Mouse (Mus musculus): ENCODE data around the gene Kcnq1. TPM values are rescaled to one million over a fixed set of nuclear protein-coding genes. Genes with fewer than 3 reads are reported as not detected.

Kcnq1 gene
- polyA plus RNA-seq, 1 experiment from 2014 or later = 13.4 TPM

- 27% methylated on average over 10 of the region's 10 CpGs for WGBS
- no peak for ATAC-seq (replicated peaks; ENCODE audit: low FRiP score, low read depth)
- no peak for DNase-seq (ENCODE audit: low spot score)
Measured at GRCm38 (mm10) chr7:143305808-143306207, 199.6 kb downstream of the Kcnq1 start.

GRCm38 (mm10) chr7:143308001-143308400 lies 201.8 kb downstream of the Kcnq1 start:
- Histone ChIP-seq H3K9me3 (replicated peaks; ENCODE audit: low read length) (no peaks in the 10 kb centered on the region), H3K27me3 (ENCODE audit: insufficient read depth, low read length) (no peaks in the 10 kb centered on the region), H3K36me3 (ENCODE audit: insufficient read depth, low read length) (no peaks in the 10 kb centered on the region), H3K4me3 (replicated peaks; ENCODE audit: low read depth, low read length) (no peak overlapping the region), H3K27ac (no peak overlapping the region), H3K4me2 (ENCODE audit: low read length) (no peak overlapping the region), H3K4me1 (replicated peaks; ENCODE audit: insufficient read depth, low read length) (no peaks in the 10 kb centered on the region; the same call in 1 of the 2 replicates), H3K9ac (ENCODE audit: low read depth, low read length) (no peak overlapping the region)
- TF ChIP-seq CTCF (IDR thresholded peaks at IDR 0.05; ENCODE audit: low read depth) = no peak
- ATAC-seq (replicated peaks; ENCODE audit: low FRiP score, low read depth) (no peak), DNase-seq (ENCODE audit: low spot score) (no peak)
- WGBS = 78% methylated on average over 1 of the region's 1 CpGs

More at GRCm38 (mm10) chr7:143305808-143306207, 199.6 kb downstream of the Kcnq1 start:
- Histone ChIP-seq H3K4me3 (replicated peaks; ENCODE audit: low read depth, low read length) (no peak overlapping the region), H3K36me3 (ENCODE audit: insufficient read depth, low read length) (no peaks in the 10 kb centered on the region), H3K9ac (ENCODE audit: low read depth, low read length) (peak overlapping the region; percentile 15; the same call in 1 of the 2 replicates), H3K27me3 (ENCODE audit: insufficient read depth, low read length) (no peaks in the 10 kb centered on the region), H3K27ac (no peak overlapping the region), H3K9me3 (replicated peaks; ENCODE audit: low read length) (no peaks in the 10 kb centered on the region), H3K4me2 (ENCODE audit: low read length) (no peak overlapping the region), H3K4me1 (replicated peaks; ENCODE audit: insufficient read depth, low read length) (no peaks in the 10 kb centered on the region; the same call in 1 of the 2 replicates)
- no peak for TF ChIP-seq CTCF (IDR thresholded peaks at IDR 0.05; ENCODE audit: low read depth)

DNA sequence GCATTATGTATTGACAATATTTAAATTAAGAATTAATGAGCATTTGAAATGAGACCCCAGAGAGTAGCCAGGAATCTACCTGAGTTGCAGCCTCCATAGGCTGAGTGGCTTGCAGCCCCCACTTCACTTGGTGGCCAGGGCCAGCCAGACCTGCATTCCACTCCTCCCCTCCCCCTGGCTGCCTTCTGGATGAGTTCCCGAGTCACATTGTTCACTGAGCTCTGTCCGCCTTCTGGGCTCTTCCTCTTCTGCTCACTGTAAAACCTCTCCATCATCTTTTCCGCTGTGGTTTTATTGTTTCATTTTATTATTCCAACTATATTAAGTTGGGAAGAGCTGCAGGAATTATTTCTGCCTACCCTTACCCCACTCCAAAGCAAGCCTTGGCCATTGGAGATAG lies 204.1 kb downstream of the Kcnq1 start:
- Histone ChIP-seq H3K4me2 (ENCODE audit: low read length) (no peak overlapping the region), H3K27me3 (ENCODE audit: insufficient read depth, low read length) (no peaks in the 10 kb centered on the region), H3K27ac (no peak overlapping the region), H3K9me3 (replicated peaks; ENCODE audit: low read length) (no peaks in the 10 kb centered on the region), H3K9ac (ENCODE audit: low read depth, low read length) (no peak overlapping the region), H3K36me3 (ENCODE audit: insufficient read depth, low read length) (no peaks in the 10 kb centered on the region), H3K4me3 (replicated peaks; ENCODE audit: low read depth, low read length) (no peak overlapping the region), H3K4me1 (replicated peaks; ENCODE audit: insufficient read depth, low read length) (peaks cover 5% of the 10 kb centered on the region; the same call in 1 of the 2 replicates)
- peak; percentile 49 for DNase-seq (ENCODE audit: low spot score)
- no peak for TF ChIP-seq CTCF (IDR thresholded peaks at IDR 0.05; ENCODE audit: low read depth)
- WGBS = 46% methylated on average over 3 of the region's 3 CpGs
- ATAC-seq (replicated peaks; ENCODE audit: low FRiP score, low read depth) = no peak

GRCm38 (mm10) chr7:143310847-143311246 lies 204.7 kb downstream of the Kcnq1 start:
- no peak for TF ChIP-seq CTCF (IDR thresholded peaks at IDR 0.05; ENCODE audit: low read depth)
- no peak overlapping the region for H3K4me2 ChIP-seq (ENCODE audit: low read length)
- ATAC-seq (replicated peaks; ENCODE audit: low FRiP score, low read depth) = no peak
- H3K4me3 ChIP-seq (replicated peaks; ENCODE audit: low read depth, low read length) = no peak overlapping the region
- 69% methylated on average over 8 of the region's 8 CpGs for whole genome bisulfite sequencing
- H3K27ac ChIP-seq = no peak overlapping the region
- H3K4me1 ChIP-seq (replicated peaks; ENCODE audit: insufficient read depth, low read length) = peaks cover 7% of the 10 kb centered on the region; the same call in 1 of the 2 replicates
- no peaks in the 10 kb centered on the region for H3K27me3 ChIP-seq (ENCODE audit: insufficient read depth, low read length)
- no peak overlapping the region for H3K9ac ChIP-seq (ENCODE audit: low read depth, low read length)
- DNase-seq (ENCODE audit: low spot score) = no peak
- H3K36me3 ChIP-seq (ENCODE audit: insufficient read depth, low read length) = no peaks in the 10 kb centered on the region
- no peaks in the 10 kb centered on the region for H3K9me3 ChIP-seq (replicated peaks; ENCODE audit: low read length)

- TF ChIP-seq CTCF (IDR thresholded peaks at IDR 0.05; ENCODE audit: low read depth) = no peak
- Histone ChIP-seq H3K4me1 (replicated peaks; ENCODE audit: insufficient read depth, low read length) (peaks cover 7% of the 10 kb centered on the region; the same call in 1 of the 2 replicates), H3K36me3 (ENCODE audit: insufficient read depth, low read length) (no peaks in the 10 kb centered on the region), H3K9me3 (replicated peaks; ENCODE audit: low read length) (no peaks in the 10 kb centered on the region), H3K27ac (no peak overlapping the region), H3K9ac (ENCODE audit: low read depth, low read length) (no peak overlapping the region), H3K4me2 (ENCODE audit: low read length) (no peak overlapping the region), H3K27me3 (ENCODE audit: insufficient read depth, low read length) (no peaks in the 10 kb centered on the region), H3K4me3 (replicated peaks; ENCODE audit: low read depth, low read length) (no peak overlapping the region)
- DNase-seq (ENCODE audit: low spot score) (no peak), ATAC-seq (replicated peaks; ENCODE audit: low FRiP score, low read depth) (no peak)
- 96% methylated on average over 7 of the region's 7 CpGs for WGBS
Measured at GRCm38 (mm10) chr7:143311471-143311870, 205.3 kb downstream of the Kcnq1 start.

- Histone ChIP-seq H3K36me3 (ENCODE audit: insufficient read depth, low read length) (no peaks in the 10 kb centered on the region), H3K4me1 (replicated peaks; ENCODE audit: insufficient read depth, low read length) (peaks cover 7% of the 10 kb centered on the region; the same call in 1 of the 2 replicates), H3K27me3 (ENCODE audit: insufficient read depth, low read length) (no peaks in the 10 kb centered on the region), H3K9me3 (replicated peaks; ENCODE audit: low read length) (no peaks in the 10 kb centered on the region), H3K9ac (ENCODE audit: low read depth, low read length) (no peak overlapping the region), H3K4me3 (replicated peaks; ENCODE audit: low read depth, low read length) (no peak overlapping the region), H3K4me2 (ENCODE audit: low read length) (no peak overlapping the region), H3K27ac (no peak overlapping the region)
- WGBS = 55% methylated on average over 11 of the region's 11 CpGs
- ATAC-seq (replicated peaks; ENCODE audit: low FRiP score, low read depth) (no peak), DNase-seq (ENCODE audit: low spot score) (no peak)
- TF ChIP-seq CTCF (IDR thresholded peaks at IDR 0.05; ENCODE audit: low read depth) = no peak
Measured at GRCm38 (mm10) chr7:143313572-143314319, 207.6 kb downstream of the Kcnq1 start.
